Mouse (Mus musculus) bone marrow, adult 2 months (tissue): ENCODE results near the gene Palld. TPM values are rescaled to one million over a fixed set of nuclear protein-coding genes. Genes with fewer than 3 reads are reported as not detected.

Experiments used
- H3K27ac ChIP-seq: fragments of 200-500 bp; 2 replicates; pipeline ENCODE4 v1.5.1; 2012; ENCODE audit warnings: low read depth, mild to moderate bottlenecking, control low read depth, inconsistent platforms, low read length; ENCODE audit not compliant: control insufficient read depth, poor library complexity, insufficient read depth
- H3K4me1 ChIP-seq: fragments of 200-500 bp; 2 replicates; pipeline ENCODE4 v1.6.1; 2011; ENCODE audit warnings: low read length; ENCODE audit not compliant: control insufficient read depth, insufficient read depth
- H3K4me3 ChIP-seq: fragments of 200-500 bp; replicated peaks from 2 replicates; pipeline ENCODE3; 2011; ENCODE audit warnings: mild to moderate bottlenecking, low read depth, low read length, control low read depth; ENCODE audit not compliant: control insufficient read depth
- CTCF ChIP-seq: fragments of 200-500 bp; IDR thresholded peaks from 2 replicates; pipeline ENCODE4 v1.5.1; 2011; ENCODE audit warnings: low read length, control low read depth; ENCODE audit not compliant: control insufficient read depth, insufficient read depth
- POLR2A ChIP-seq: fragments of 200-500 bp; IDR thresholded peaks from 2 replicates; pipeline ENCODE4 v1.6.1; 2011; ENCODE audit warnings: low read depth, mild to moderate bottlenecking, control low read depth, low read length, borderline replicate concordance; ENCODE audit not compliant: control insufficient read depth
- WGBS: fragments of 180-500 bp; shearing (Covaris S2); methylation state at CpG from one replicate; pipeline ENCODE4 v1.1.7; 2018; 5-methylcytosine and 5-hydroxymethylcytosine counted together
- polyA plus RNA-seq: library from polyadenylated mRNA; stranded (reverse); fragments of >200 nt; gene quantifications from 2 replicates; pipeline ENCODE4 v1.2.4, GENCODE M21; 2011; ENCODE audit warnings: low replicate concordance; ENCODE audit not compliant: missing spikeins, insufficient read depth, insufficient read length

Palld gene
- 28.3 and 33.7 TPM in 2 replicates for polyA plus RNA-seq

DNA sequence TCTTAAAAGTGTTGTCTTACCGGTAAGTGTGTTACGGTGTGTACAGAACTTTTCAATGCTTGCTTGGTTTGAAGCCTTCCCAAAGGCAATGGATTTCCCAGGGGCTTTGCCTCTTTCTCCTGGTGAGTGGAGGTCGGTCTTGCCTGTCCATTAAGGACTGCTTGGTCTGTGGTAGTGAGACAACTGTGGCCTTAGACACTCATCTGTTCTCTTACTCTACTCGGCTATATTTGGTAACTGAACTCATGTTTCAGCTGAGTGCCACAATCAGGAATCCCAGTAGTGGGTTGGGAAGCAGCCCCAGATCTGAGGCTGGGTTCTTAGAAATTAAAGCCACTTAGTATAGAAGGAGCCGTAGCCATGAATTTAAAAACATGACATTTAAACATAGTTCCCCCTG, at the start of gene Palld:
TSS of gene Palld (minus strand) at position 170 of the 400 bp plus-strand sequence.
- 82% methylated on average over 5 of the region's 5 CpGs for WGBS
- TF ChIP-seq CTCF (no peak), POLR2A (no peak)
- H3K4me1 ChIP-seq: no peaks in the 10 kb centered on the region; the same call in 1 of the 2 replicates
- no peak within 1 kb of the TSS for H3K4me3 ChIP-seq
- H3K27ac ChIP-seq: no peak within 1 kb of the TSS

DNA sequence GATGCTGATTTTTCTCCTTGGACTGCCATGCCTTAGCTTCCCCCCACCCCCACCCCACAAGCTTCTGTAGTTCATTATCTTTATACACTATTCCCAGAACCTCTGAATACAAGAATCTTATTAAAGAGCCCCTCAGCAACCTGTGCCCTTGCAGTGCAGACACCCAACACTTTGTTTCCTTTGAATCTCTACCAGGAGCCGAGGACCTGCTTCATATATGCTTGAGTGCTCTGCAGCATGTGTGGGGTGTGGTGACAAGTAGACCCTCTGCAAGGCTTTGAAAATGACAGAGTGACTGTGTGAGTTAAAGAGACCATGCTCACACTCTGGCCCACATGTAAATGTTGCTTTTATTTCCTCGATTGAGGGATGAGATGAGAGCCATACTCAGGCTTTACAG, 35.1 kb upstream of the Palld start:
- no peak overlapping the region for H3K27ac ChIP-seq
- TF ChIP-seq CTCF: no peak
- TF ChIP-seq POLR2A: no peak
- H3K4me3 ChIP-seq: no peak overlapping the region
- WGBS: 81% methylated on average over 2 of the region's 2 CpGs
- no peaks in the 10 kb centered on the region for H3K4me1 ChIP-seq

- TF ChIP-seq CTCF: no peak
- TF ChIP-seq POLR2A: no peak
- Histone ChIP-seq H3K4me1 (no peaks in the 10 kb centered on the region; the same call in 1 of the 2 replicates), H3K4me3 (no peak overlapping the region), H3K27ac (no peak overlapping the region)
- WGBS: 24% methylated on average over 2 of the region's 2 CpGs
Measured at GRCm38 (mm10) chr8:61933243-61933642, 30.8 kb upstream of the Palld start.

GRCm38 (mm10) chr8:61927777-61928494, 25.4 kb upstream of the Palld start, which contains the start of gene Ddx60:
Ddx60 (plus strand) TSS chr8:61928087.
- H3K27ac ChIP-seq: peak within 1 kb of the TSS; percentile 44
- no peak for TF ChIP-seq POLR2A
- no peak for TF ChIP-seq CTCF
- H3K4me3 ChIP-seq: peak within 1 kb of the TSS; percentile 70
- no peaks in the 10 kb centered on the region; the same call in 1 of the 2 replicates for H3K4me1 ChIP-seq
- WGBS: 2% methylated on average over 22 of the region's 22 CpGs

- no peak overlapping the region for H3K4me3 ChIP-seq
- TF ChIP-seq POLR2A (no peak), CTCF (no peak)
- no peak overlapping the region for H3K27ac ChIP-seq
- H3K4me1 ChIP-seq: no peaks in the 10 kb centered on the region; the same call in 1 of the 2 replicates
- WGBS: 86% methylated on average over 1 of the region's 1 CpGs
Measured at GRCm38 (mm10) chr8:61924518-61924917, 22.0 kb upstream of the Palld start.

DNA sequence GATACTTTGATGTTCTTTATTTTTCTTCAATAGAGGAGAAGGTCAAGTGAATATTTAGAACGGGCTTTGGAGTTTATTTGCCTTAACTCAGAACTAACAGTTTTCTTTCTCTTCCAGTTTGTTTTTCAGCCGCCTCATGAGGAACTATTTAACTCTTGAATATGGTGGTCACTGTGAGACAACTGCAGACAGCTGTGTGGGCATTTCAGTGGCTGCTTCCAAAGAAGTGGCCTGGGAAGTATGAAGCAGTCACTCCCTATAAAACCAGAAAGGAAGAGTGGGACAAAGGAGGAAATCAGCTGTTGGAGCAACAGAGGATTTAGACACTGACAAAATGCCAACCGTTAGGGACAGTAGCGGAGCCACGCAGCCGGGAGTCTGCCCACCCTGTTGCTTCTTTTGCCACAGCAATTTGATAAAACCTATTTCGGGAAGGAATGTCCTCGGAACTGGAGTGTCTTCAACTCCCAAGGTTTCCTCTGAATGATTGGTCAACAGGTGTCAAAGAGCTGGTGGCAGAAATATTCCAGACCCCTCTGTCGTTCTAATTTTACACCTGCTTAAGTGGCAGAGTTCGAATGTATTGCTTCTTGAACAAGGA, 19.1 kb upstream of the Palld start:
- 77% methylated on average over 10 of the region's 10 CpGs for WGBS
- Histone ChIP-seq H3K27ac (no peak overlapping the region), H3K4me3 (no peak overlapping the region), H3K4me1 (no peaks in the 10 kb centered on the region; the same call in 1 of the 2 replicates)
- TF ChIP-seq CTCF: no peak
- no peak for TF ChIP-seq POLR2A

DNA sequence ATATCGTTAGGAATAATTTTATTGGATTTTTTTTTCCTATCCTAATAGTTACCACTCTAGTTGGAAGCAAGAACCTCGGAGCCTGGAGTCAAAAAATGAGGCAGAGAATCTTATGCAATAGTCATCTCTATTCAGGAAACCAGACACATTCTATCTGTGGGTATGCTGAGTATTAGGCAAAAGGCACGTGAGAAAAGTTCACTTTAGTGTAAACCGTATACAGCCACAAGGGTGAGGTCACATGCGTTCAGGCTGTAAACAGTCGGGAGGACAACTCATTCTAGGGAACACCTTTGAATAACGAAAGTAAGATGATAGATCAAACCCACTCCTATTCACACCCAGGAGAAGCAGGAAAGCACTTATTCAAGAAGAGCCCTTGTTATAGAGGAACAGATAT, 17.9 kb upstream of the Palld start:
- WGBS: 38% methylated on average over 7 of the region's 7 CpGs
- H3K27ac ChIP-seq: no peak overlapping the region
- no peak overlapping the region for H3K4me3 ChIP-seq
- TF ChIP-seq CTCF (no peak), POLR2A (no peak)
- H3K4me1 ChIP-seq: no peaks in the 10 kb centered on the region; the same call in 1 of the 2 replicates

DNA sequence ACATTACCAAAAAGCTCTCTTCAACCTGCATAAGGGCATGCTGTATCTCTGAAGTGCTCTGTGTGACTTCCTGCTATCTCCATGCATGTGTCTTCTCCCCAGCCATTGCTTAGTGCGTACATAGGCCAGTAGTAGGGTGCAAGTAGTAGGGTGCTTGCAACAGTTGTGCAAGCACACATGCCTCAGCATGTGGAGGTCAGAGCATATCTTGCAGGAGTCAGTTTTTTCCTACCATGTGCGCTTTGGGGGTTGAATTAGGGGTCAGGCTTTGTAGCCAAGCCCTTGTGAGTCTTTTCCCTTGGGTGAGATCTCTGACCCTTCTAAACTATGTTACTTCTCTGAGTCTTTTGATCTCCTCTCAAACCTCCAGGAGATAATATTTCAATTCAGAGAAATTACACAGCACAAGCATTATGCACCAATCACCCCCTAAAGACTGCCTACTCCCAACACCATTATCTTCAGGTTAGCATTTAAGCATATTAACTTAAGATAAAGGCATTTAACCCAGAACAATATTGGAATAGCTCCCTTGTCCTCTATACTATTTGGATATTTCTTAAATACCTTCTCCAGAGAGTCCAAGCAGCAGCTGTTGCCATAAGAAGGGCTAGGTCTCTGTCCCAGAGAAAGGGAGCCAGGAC, 16.8 kb upstream of the Palld start:
- TF ChIP-seq CTCF (no peak), POLR2A (no peak)
- WGBS: 69% methylated on average over 2 of the region's 2 CpGs
- Histone ChIP-seq H3K4me1 (no peaks in the 10 kb centered on the region; the same call in 1 of the 2 replicates), H3K4me3 (no peak overlapping the region), H3K27ac (no peak overlapping the region)
